Mouse (Mus musculus): ENCODE measurements around the gene Ccdc38. TPM values are rescaled to one million over a fixed set of nuclear protein-coding genes. Genes with fewer than 3 reads are reported as not detected.

Ccdc38 gene
- polyA plus RNA-seq (2012; rRNA removed), result 0.04 and 0.06 TPM in 2 replicates

GRCm38 (mm10) chr10:93540431-93541210 is at the start of gene Ccdc38:
Ccdc38 (plus strand) TSS chr10:93540632.

GRCm38 (mm10) chr10:93539775-93540430 is 529 bp upstream of the Ccdc38 start, which contains the start of gene Amdhd1:
Amdhd1 (minus strand) TSS chr10:93540033.

GRCm38 (mm10) chr10:93589281-93589848 is 48.9 kb downstream of the Ccdc38 start, which contains the start of gene Snrpf:
Snrpf (minus strand) TSS chr10:93589706.

Other genes with a start within 250 kb of the Ccdc38 start
- 14.9 and 36.0 TPM in 2 replicates for gene Elk3, start 229.5 kb upstream of the Ccdc38 start, polyA plus RNA-seq (2012; rRNA removed)
- 93.5 and 137 TPM in 2 replicates for gene Lta4h, start 87.2 kb upstream of the Ccdc38 start, polyA plus RNA-seq (2012; rRNA removed)
- gene Hal, start 51.9 kb upstream of the Ccdc38 start, polyA plus RNA-seq (2012; rRNA removed), result 0.09 and 0.28 TPM in 2 replicates
- 0.27 and 0.32 TPM in 2 replicates for gene Amdhd1, start 599 bp upstream of the Ccdc38 start, polyA plus RNA-seq (2012; rRNA removed)
- gene Snrpf, start 49.1 kb downstream of the Ccdc38 start, polyA plus RNA-seq (2012; rRNA removed), result 158 and 236 TPM in 2 replicates
- gene Ntn4, start 100.0 kb downstream of the Ccdc38 start, polyA plus RNA-seq (2012; rRNA removed), result 5.8 and 7.7 TPM in 2 replicates